26 mouse cellular contexts compared by ENCODE assay signal in genomic region chr1:187052532-187052931, GRCm38 (mm10).
DNase-seq lines count a peak whose midpoint lies in the region; ATAC-seq and TF ChIP-seq lines count a peak whose summit lies in the region.
"Had no signal": no experiment of that assay in that cellular context is flagged by ENCODE, and none has a peak within 500 bp of the region (broad histone marks: within the 10 kb centered on the region; RNA-seq: fewer than 3 reads in every experiment).

No protein-coding gene starts in this region.

- no peak overlapping the region for H3K4me2 ChIP-seq in forebrain, embryonic 14.5 days (ENCODE audit: low read length)
- H3K4me2 ChIP-seq in forebrain, embryonic 12.5 days, result no peak overlapping the region
- H3K4me2 ChIP-seq in intestine, embryonic 14.5 days (ENCODE audit: low read length), result no peak overlapping the region
- no peak overlapping the region for H3K4me2 ChIP-seq in intestine, embryonic 16.5 days (ENCODE audit: low read depth, low read length)
- no peak overlapping the region for H3K4me2 ChIP-seq in midbrain, embryonic 14.5 days (ENCODE audit: low read length)
- no peak overlapping the region for H3K4me2 ChIP-seq in midbrain, embryonic 16.5 days (ENCODE audit: low read length)
- H3K4me2 ChIP-seq in forebrain, postnatal 0 days (ENCODE audit: low read depth), result no peak overlapping the region
- H3K4me2 ChIP-seq: embryonic facial prominence, embryonic 12.5 days; limb, embryonic 12.5 days; liver, embryonic 11.5 days; midbrain, embryonic 13.5 days; neural tube, embryonic 13.5 days had no signal

- DNase-seq in forebrain, embryonic 14.5 days (ENCODE audit: low spot score), result peak; percentile 73
- DNase-seq in intestine, embryonic 14.5 days (ENCODE audit: low spot score), result peak; percentile 38
- DNase-seq in midbrain, embryonic 14.5 days, result peak; percentile 4
- DNase-seq in forebrain, postnatal 0 days, result peak; percentile 21
- DNase-seq in layer of hippocampus, adult 18-20 months (ENCODE audit: low spot score in 2 of 2), result no peak
- DNase-seq: adrenal gland, adult 8-10 months; cerebellum, adult 9-11 months; gastrocnemius, adult 2 months; kidney, adult 8-10 months; kidney, postnatal 14 days; liver, postnatal 0 days; retina, postnatal 1 day; thymus, postnatal 14 days had no signal

- no peaks in the 10 kb centered on the region for H3K27me3 ChIP-seq in forebrain, embryonic 14.5 days (replicated peaks; ENCODE audit: control insufficient read depth, insufficient read depth, low read length)
- no peaks in the 10 kb centered on the region for H3K27me3 ChIP-seq in forebrain, embryonic 12.5 days
- H3K27me3 ChIP-seq in intestine, embryonic 14.5 days (replicated peaks; ENCODE audit: control insufficient read depth, insufficient read depth, low read length), result no peaks in the 10 kb centered on the region
- H3K27me3 ChIP-seq in intestine, embryonic 16.5 days (replicated peaks; ENCODE audit: control insufficient read depth, insufficient read depth, low read length), result no peaks in the 10 kb centered on the region
- no peaks in the 10 kb centered on the region for H3K27me3 ChIP-seq in midbrain, embryonic 14.5 days (ENCODE audit: control insufficient read depth, insufficient read depth, low read length)
- no peaks in the 10 kb centered on the region for H3K27me3 ChIP-seq in midbrain, embryonic 16.5 days (ENCODE audit: control insufficient read depth, insufficient read depth, low read depth, low read length)
- H3K27me3 ChIP-seq in forebrain, postnatal 0 days (ENCODE audit: insufficient read depth, low read length), result no peaks in the 10 kb centered on the region
- H3K27me3 ChIP-seq: embryonic facial prominence, embryonic 12.5 days; limb, embryonic 12.5 days; midbrain, embryonic 13.5 days; neural tube, embryonic 13.5 days had no signal

- H3K27ac ChIP-seq in forebrain, embryonic 14.5 days (ENCODE audit: low read depth, low read length), result no peak overlapping the region; the same call in 1 of the 2 replicates
- H3K27ac ChIP-seq in forebrain, embryonic 12.5 days, result no peak overlapping the region
- no peak overlapping the region for H3K27ac ChIP-seq in intestine, embryonic 14.5 days (ENCODE audit: low read depth)
- no peak overlapping the region for H3K27ac ChIP-seq in intestine, embryonic 16.5 days (ENCODE audit: low read length)
- H3K27ac ChIP-seq in midbrain, embryonic 14.5 days (replicated peaks; ENCODE audit: low read depth, low read length), result no peak overlapping the region
- no peak overlapping the region for H3K27ac ChIP-seq in midbrain, embryonic 16.5 days (ENCODE audit: low read length)
- no peak overlapping the region for H3K27ac ChIP-seq in forebrain, postnatal 0 days (ENCODE audit: low read depth, low read length)
- H3K27ac ChIP-seq: embryonic facial prominence, embryonic 12.5 days; gastrocnemius, adult 2 months; hindbrain, embryonic 10.5 days; layer of hippocampus, adult 2 months; limb, embryonic 12.5 days; midbrain, embryonic 13.5 days; neural tube, embryonic 13.5 days had no signal

- H3K4me1 ChIP-seq in forebrain, embryonic 14.5 days (ENCODE audit: control insufficient read depth, insufficient read depth, low read length), result 0 out of 2 replicates have a peak, but pooled peaks cover 5% of the 10 kb centered on the region
- no peaks in the 10 kb centered on the region for H3K4me1 ChIP-seq in forebrain, embryonic 12.5 days
- H3K4me1 ChIP-seq in intestine, embryonic 14.5 days (replicated peaks; ENCODE audit: control insufficient read depth, insufficient read depth, low read length), result no peaks in the 10 kb centered on the region
- H3K4me1 ChIP-seq in intestine, embryonic 16.5 days (ENCODE audit: control insufficient read depth, insufficient read depth, low read length), result no peaks in the 10 kb centered on the region
- no peaks in the 10 kb centered on the region for H3K4me1 ChIP-seq in midbrain, embryonic 14.5 days (ENCODE audit: control insufficient read depth, insufficient read depth, low read length)
- no peaks in the 10 kb centered on the region for H3K4me1 ChIP-seq in midbrain, embryonic 16.5 days (ENCODE audit: control insufficient read depth, insufficient read depth, low read length)
- H3K4me1 ChIP-seq in forebrain, postnatal 0 days (ENCODE audit: insufficient read depth), result no peaks in the 10 kb centered on the region
- H3K4me1 ChIP-seq: embryonic facial prominence, embryonic 12.5 days; limb, embryonic 12.5 days; midbrain, embryonic 13.5 days had no signal

- H3K36me3 ChIP-seq in forebrain, embryonic 14.5 days (ENCODE audit: control insufficient read depth, insufficient read depth, low read length), result no peaks in the 10 kb centered on the region
- no peaks in the 10 kb centered on the region for H3K36me3 ChIP-seq in forebrain, embryonic 12.5 days (replicated peaks)
- H3K36me3 ChIP-seq in intestine, embryonic 14.5 days (ENCODE audit: control insufficient read depth, insufficient read depth, low read length), result no peaks in the 10 kb centered on the region
- H3K36me3 ChIP-seq in intestine, embryonic 16.5 days (ENCODE audit: control insufficient read depth, insufficient read depth, low read length), result no peaks in the 10 kb centered on the region
- no peaks in the 10 kb centered on the region for H3K36me3 ChIP-seq in midbrain, embryonic 14.5 days (ENCODE audit: control insufficient read depth, insufficient read depth, low read length)
- H3K36me3 ChIP-seq in midbrain, embryonic 16.5 days (ENCODE audit: control insufficient read depth, insufficient read depth, low read length), result no peaks in the 10 kb centered on the region
- H3K36me3 ChIP-seq in forebrain, postnatal 0 days (ENCODE audit: insufficient read depth), result no peaks in the 10 kb centered on the region
- H3K36me3 ChIP-seq: embryonic facial prominence, embryonic 12.5 days; hindbrain, embryonic 10.5 days; limb, embryonic 12.5 days; midbrain, embryonic 13.5 days; neural tube, embryonic 13.5 days had no signal

- peak; percentile 57 for ATAC-seq in forebrain, embryonic 14.5 days
- no peak for ATAC-seq in forebrain, embryonic 12.5 days (ENCODE audit: low FRiP score)
- no peak for ATAC-seq in intestine, embryonic 14.5 days (replicated peaks; ENCODE audit: low FRiP score, low TSS enrichment, low read depth)
- no peak for ATAC-seq in intestine, embryonic 16.5 days
- ATAC-seq in midbrain, embryonic 14.5 days (ENCODE audit: low FRiP score, low TSS enrichment), result no peak
- ATAC-seq in midbrain, embryonic 16.5 days, result no peak
- no peak for ATAC-seq in forebrain, postnatal 0 days
- ATAC-seq: activated CD4-positive, CD25-positive, alpha-beta regulatory T cell, adult 4 months; inflammation-experienced regulatory T-cells, adult 6 months; liver, postnatal 0 days; midbrain, embryonic 13.5 days had no signal

- H3K4me3 ChIP-seq in forebrain, embryonic 14.5 days (ENCODE audit: low read depth, low read length), result no peak overlapping the region
- H3K4me3 ChIP-seq in forebrain, embryonic 12.5 days (replicated peaks), result no peak overlapping the region
- H3K4me3 ChIP-seq in intestine, embryonic 14.5 days (ENCODE audit: low read depth, low read length), result no peak overlapping the region
- H3K4me3 ChIP-seq in intestine, embryonic 16.5 days (ENCODE audit: low read length), result no peak overlapping the region
- H3K4me3 ChIP-seq in midbrain, embryonic 14.5 days (replicated peaks; ENCODE audit: low read depth, low read length), result no peak overlapping the region
- no peak overlapping the region for H3K4me3 ChIP-seq in midbrain, embryonic 16.5 days (ENCODE audit: low read depth, low read length)
- no peak overlapping the region for H3K4me3 ChIP-seq in forebrain, postnatal 0 days (ENCODE audit: low read depth, low read length)
- H3K4me3 ChIP-seq: embryonic facial prominence, embryonic 12.5 days; gastrocnemius, adult 2 months; hindbrain, embryonic 10.5 days; layer of hippocampus, adult 2 months; limb, embryonic 12.5 days; midbrain, embryonic 13.5 days; myocyte; neural tube, embryonic 13.5 days had no signal

- 27% methylated on average over 5 of the region's 5 CpGs for WGBS in forebrain, embryonic 14.5 days
- 67% methylated on average over 5 of the region's 5 CpGs for WGBS in forebrain, embryonic 12.5 days
- WGBS in intestine, embryonic 14.5 days, result 44% methylated on average over 5 of the region's 5 CpGs
- 50% methylated on average over 5 of the region's 5 CpGs for WGBS in intestine, embryonic 16.5 days
- WGBS in midbrain, embryonic 14.5 days, result 74% methylated on average over 5 of the region's 5 CpGs
- WGBS in midbrain, embryonic 16.5 days, result 62% methylated on average over 5 of the region's 5 CpGs
- WGBS in forebrain, postnatal 0 days, result 29% methylated on average over 5 of the region's 5 CpGs

- TF ChIP-seq CTCF in forebrain, postnatal 0 days (IDR thresholded peaks at IDR 0.05; ENCODE audit: low read depth), result no peak

- H3K9ac ChIP-seq in forebrain, embryonic 14.5 days (ENCODE audit: low read length), result no peak overlapping the region
- no peak overlapping the region for H3K9ac ChIP-seq in forebrain, embryonic 12.5 days
- no peak overlapping the region for H3K9ac ChIP-seq in intestine, embryonic 14.5 days (ENCODE audit: low read length)
- no peak overlapping the region for H3K9ac ChIP-seq in intestine, embryonic 16.5 days (ENCODE audit: low read depth, low read length)
- no peak overlapping the region for H3K9ac ChIP-seq in midbrain, embryonic 14.5 days (replicated peaks; ENCODE audit: low read length)
- H3K9ac ChIP-seq in midbrain, embryonic 16.5 days (ENCODE audit: low read depth, low read length), result no peak overlapping the region
- no peak overlapping the region for H3K9ac ChIP-seq in forebrain, postnatal 0 days
- H3K9ac ChIP-seq: embryonic facial prominence, embryonic 12.5 days; limb, embryonic 12.5 days; liver, postnatal 0 days; midbrain, embryonic 13.5 days; neural tube, embryonic 13.5 days had no signal

- no peaks in the 10 kb centered on the region for H3K9me3 ChIP-seq in forebrain, embryonic 14.5 days (replicated peaks; ENCODE audit: control insufficient read depth, low read length)
- no peaks in the 10 kb centered on the region for H3K9me3 ChIP-seq in forebrain, embryonic 12.5 days
- no peaks in the 10 kb centered on the region for H3K9me3 ChIP-seq in intestine, embryonic 14.5 days (ENCODE audit: control insufficient read depth, low read length)
- no peaks in the 10 kb centered on the region for H3K9me3 ChIP-seq in intestine, embryonic 16.5 days (ENCODE audit: control insufficient read depth, low read length)
- H3K9me3 ChIP-seq in midbrain, embryonic 14.5 days (ENCODE audit: control insufficient read depth, low read length), result no peaks in the 10 kb centered on the region
- H3K9me3 ChIP-seq in midbrain, embryonic 16.5 days (replicated peaks; ENCODE audit: control insufficient read depth, low read length, poor library complexity, severe bottlenecking), result no peaks in the 10 kb centered on the region
- H3K9me3 ChIP-seq in forebrain, postnatal 0 days (ENCODE audit: low read length), result no peaks in the 10 kb centered on the region
- H3K9me3 ChIP-seq: embryonic facial prominence, embryonic 12.5 days; hindbrain, embryonic 10.5 days; limb, embryonic 12.5 days; midbrain, embryonic 13.5 days; neural tube, embryonic 13.5 days had no signal

Comparison
In these comparisons a context has a peak if more than half of its experiments do, and no peak if none do; other contexts are left out.
1. DNase-seq: peak in forebrain, embryonic 14.5 days (single experiment), intestine, embryonic 14.5 days (single experiment), midbrain, embryonic 14.5 days (single experiment) and forebrain, postnatal 0 days (single experiment); none in layer of hippocampus, adult 18-20 months (0 of 2).